Mouse (Mus musculus) neural tube, postnatal 0 days (tissue): ENCODE data around the gene Cfap206. TPM values are rescaled to one million over a fixed set of nuclear protein-coding genes. Genes with fewer than 3 reads are reported as not detected.

Source experiments
- polyA plus RNA-seq: library from polyadenylated mRNA; unstranded; fragments of >200 nt; fragmentation: Nextera tagmentation; extraction: Ambion mirVana; gene quantifications from 2 replicates; pipeline ENCODE4 v1.2.1, GENCODE M21; 2015

The Cfap206 gene
- 2.4 and 3.1 TPM in 2 replicates for polyA plus RNA-seq

DNA sequence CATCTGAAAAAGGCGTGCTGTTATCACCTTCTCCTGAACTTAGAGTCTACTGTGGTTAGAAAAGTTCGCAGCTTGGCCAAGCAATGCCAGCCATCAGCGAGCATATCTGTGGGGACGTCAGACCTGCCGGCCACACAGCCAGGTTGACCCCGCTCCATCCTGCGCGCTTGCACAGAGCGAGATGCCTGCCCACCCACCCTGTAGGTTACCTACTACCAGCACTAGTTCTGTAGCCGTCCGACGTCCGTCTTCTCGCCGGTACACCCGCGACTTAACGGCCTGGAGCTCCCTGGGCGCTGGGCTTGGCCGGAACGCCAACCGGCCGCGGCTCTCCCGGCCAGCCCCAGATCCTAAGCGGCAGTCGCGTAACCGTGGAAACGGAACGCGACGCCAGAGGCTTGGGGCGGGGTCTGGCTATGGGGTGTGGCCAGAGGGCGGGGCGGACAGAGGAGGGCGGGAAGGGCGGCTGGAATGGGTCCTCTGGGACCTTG, at the start of gene Cfap206:
Gene Cfap206, minus strand, starts transcription at position 356 of the 491 bp plus-strand sequence.

DNA sequence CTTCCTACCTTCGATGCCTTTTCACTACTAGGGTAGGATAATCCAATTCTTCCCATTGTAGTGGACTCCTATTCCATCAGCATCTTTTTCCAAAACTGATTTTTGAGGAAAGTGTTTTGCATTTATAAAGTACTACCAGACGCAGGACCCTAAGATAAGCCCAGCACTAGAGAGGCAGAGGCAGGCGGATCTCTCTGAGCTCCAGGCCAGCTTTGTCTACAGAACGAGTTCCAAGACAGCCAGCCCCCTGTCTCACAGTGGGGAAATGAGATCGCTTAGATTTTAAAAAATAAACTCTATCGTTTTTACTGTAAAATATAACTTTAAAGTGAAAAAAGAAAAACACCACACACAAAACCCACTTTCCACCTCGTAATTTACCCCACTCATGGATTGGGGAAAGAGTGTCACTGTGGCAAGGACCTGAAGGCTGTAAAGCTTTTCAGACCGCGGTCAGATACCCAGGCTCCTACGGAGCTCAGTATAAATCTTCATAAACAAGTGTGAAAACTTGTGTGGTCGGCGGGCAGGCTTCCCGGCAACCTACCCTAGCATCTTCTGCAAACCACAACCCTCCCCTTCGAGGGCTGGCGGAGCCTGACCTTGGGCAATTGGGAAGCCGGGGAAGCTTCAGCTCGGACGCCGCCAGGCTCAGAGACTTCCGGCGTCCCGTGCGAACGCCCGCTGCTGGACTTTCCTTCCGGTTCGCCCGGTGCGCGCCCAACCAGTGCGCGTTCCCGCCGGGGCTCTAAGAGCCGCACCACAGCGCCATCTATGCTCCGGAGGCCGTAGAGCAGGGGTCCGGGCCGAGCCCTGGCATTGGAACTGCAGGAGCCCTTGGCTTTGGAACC, 47.9 kb upstream of the Cfap206 start, which contains the start of gene Smim8:
Gene Smim8, minus strand, starts transcription at position 747 of the 851 bp plus-strand sequence.

GRCm38 (mm10) chr4:34756163-34756562, 26.2 kb upstream of the Cfap206 start, which contains the start of gene Gm136:
TSS of gene Gm136 (minus strand) at chr4:34756263.

GRCm38 (mm10) chr4:34686874-34687567, 43.0 kb downstream of the Cfap206 start, which contains the start of gene Slc35a1:
TSS of gene Slc35a1 (minus strand) at chr4:34687438.

Other genes with a start within 250 kb of the Cfap206 start
- gene Akirin2, start 179.3 kb downstream of the Cfap206 start, polyA plus RNA-seq: 71.5 and 93.1 TPM in 2 replicates
- gene Orc3, start 115.3 kb downstream of the Cfap206 start, polyA plus RNA-seq: 54.7 and 55.3 TPM in 2 replicates
- 44.7 and 46.8 TPM in 2 replicates for gene Rars2, start 115.2 kb downstream of the Cfap206 start, polyA plus RNA-seq
- gene Slc35a1, start 42.8 kb downstream of the Cfap206 start, polyA plus RNA-seq: 32.5 and 36.5 TPM in 2 replicates
- gene Gm136, start 26.1 kb upstream of the Cfap206 start, polyA plus RNA-seq: not detected in 2 replicates
- gene Smim8, start 48.2 kb upstream of the Cfap206 start, polyA plus RNA-seq: 52.2 and 55.4 TPM in 2 replicates
- 12.3 and 13.8 TPM in 2 replicates for gene Zfp292, start 152.8 kb upstream of the Cfap206 start, polyA plus RNA-seq
- not detected in 2 replicates for gene Cga, start 163.6 kb upstream of the Cfap206 start, polyA plus RNA-seq